Mouse (Mus musculus) lung, embryonic 14.5 days (tissue): ENCODE results near the gene Lnx2. TPM values are rescaled to one million over a fixed set of nuclear protein-coding genes. Genes with fewer than 3 reads are reported as not detected.

Experiments used
- ATAC-seq: fragments of 200-750 bp; cut with Nextera tagmentation; 2 replicates; pipeline ENCODE4 v1.8.0; 2017; ENCODE audit warnings: mild to moderate bottlenecking, moderate TSS enrichment, moderate library complexity; ENCODE audit not compliant: insufficient read depth
- DNase-seq: peaks from one replicate; pipeline ENCODE4 v3.0.0-alpha.2; 2015
- H3K27ac ChIP-seq: fragments of 300-500 bp; sonication (generic); 2 replicates; pipeline ENCODE4 v1.5.1; 2014; ENCODE audit warnings: low read depth, mild to moderate bottlenecking, moderate library complexity
- H3K27me3 ChIP-seq: fragments of 300-500 bp; sonication (generic); 2 replicates; pipeline ENCODE4 v1.6.1; 2014; ENCODE audit warnings: low read length, control low read depth; ENCODE audit not compliant: insufficient read depth
- H3K36me3 ChIP-seq: fragments of 300-500 bp; sonication (generic); 2 replicates; pipeline ENCODE4 v1.6.1; 2014; ENCODE audit warnings: control low read depth; ENCODE audit not compliant: insufficient read depth
- H3K4me1 ChIP-seq: fragments of 300-500 bp; sonication (generic); 2 replicates; pipeline ENCODE4 v1.6.1; 2014; ENCODE audit warnings: antibody characterized with exemption, control low read depth; ENCODE audit not compliant: insufficient read depth
- H3K4me2 ChIP-seq: fragments of 300-500 bp; sonication (generic); 2 replicates; pipeline ENCODE4 v1.6.1; 2014; ENCODE audit warnings: mild to moderate bottlenecking
- H3K4me3 ChIP-seq: fragments of 300-500 bp; sonication (generic); 2 replicates; pipeline ENCODE4 v1.5.1; 2014; ENCODE audit warnings: low read depth, low read length
- H3K9ac ChIP-seq: fragments of 300-500 bp; sonication (generic); 2 replicates; pipeline ENCODE4 v1.6.1; 2014
- H3K9me3 ChIP-seq: fragments of 300-500 bp; sonication (generic); 2 replicates; pipeline ENCODE4 v1.6.1; 2016; ENCODE audit warnings: low read depth, low read length, control low read depth
- CTCF ChIP-seq: IDR thresholded peaks from 2 replicates; pipeline ENCODE4 v1.5.1; 2016; ENCODE audit warnings: antibody characterized with exemption, low read depth
- WGBS: fragments of 180-500 bp; shearing (Covaris S2); extraction: QIAGEN DNeasy Blood & Tissue Kit; methylation state at CpG from one replicate; pipeline ENCODE4 v1.1.7; 2014; 5-methylcytosine and 5-hydroxymethylcytosine counted together
- polyA plus RNA-seq: library from polyadenylated mRNA; unstranded; fragments of >200 nt; fragmentation: Nextera tagmentation; extraction: Ambion mirVana; gene quantifications from 2 replicates; pipeline ENCODE4 v1.2.1, GENCODE M21; 2014

Gene Lnx2
- polyA plus RNA-seq, 1 experiment from 2014 or later: 19.9 TPM

DNA sequence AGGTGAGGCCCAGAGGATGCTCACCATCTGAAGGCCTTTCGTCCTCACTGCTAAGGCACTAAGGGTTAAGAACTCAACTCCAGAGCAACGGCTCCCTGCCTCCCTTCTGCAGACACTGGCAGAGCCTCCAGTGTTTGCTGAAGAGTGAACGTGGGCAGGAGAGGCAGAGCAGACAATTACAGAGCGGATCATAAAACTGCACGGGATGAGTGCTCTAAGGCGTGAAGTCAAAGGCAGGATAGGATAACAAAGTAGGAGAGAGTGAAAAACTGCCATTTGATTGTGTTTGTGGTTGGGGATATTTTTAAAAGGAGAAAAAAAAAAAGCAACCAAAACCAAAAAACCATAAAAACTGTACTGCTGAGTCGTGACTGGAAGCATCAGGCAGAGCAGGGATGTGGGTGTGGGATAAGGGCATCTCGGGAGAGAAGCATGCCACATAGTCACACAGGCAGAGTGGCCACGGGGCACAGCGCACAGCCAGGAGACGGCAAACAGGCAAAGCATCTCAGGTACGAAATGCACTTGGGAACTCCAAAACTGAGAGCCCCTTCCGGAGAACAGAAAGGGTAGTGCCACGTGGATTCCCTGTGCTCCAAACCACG lies 33.0 kb downstream of the Lnx2 start:
- H3K27ac ChIP-seq: no peak overlapping the region
- H3K9me3 ChIP-seq: no peaks in the 10 kb centered on the region
- TF ChIP-seq CTCF: no peak
- no peak overlapping the region for H3K4me3 ChIP-seq
- no peak overlapping the region for H3K9ac ChIP-seq
- DNase-seq (no peak), ATAC-seq (no peak)
- H3K4me1 ChIP-seq: peaks cover 6% of the 10 kb centered on the region; the same call in 1 of the 2 replicates
- no peaks in the 10 kb centered on the region for H3K27me3 ChIP-seq
- peaks cover 25% of the 10 kb centered on the region for H3K36me3 ChIP-seq
- 38% methylated on average over 15 of the region's 15 CpGs for WGBS
- no peak overlapping the region for H3K4me2 ChIP-seq

DNA sequence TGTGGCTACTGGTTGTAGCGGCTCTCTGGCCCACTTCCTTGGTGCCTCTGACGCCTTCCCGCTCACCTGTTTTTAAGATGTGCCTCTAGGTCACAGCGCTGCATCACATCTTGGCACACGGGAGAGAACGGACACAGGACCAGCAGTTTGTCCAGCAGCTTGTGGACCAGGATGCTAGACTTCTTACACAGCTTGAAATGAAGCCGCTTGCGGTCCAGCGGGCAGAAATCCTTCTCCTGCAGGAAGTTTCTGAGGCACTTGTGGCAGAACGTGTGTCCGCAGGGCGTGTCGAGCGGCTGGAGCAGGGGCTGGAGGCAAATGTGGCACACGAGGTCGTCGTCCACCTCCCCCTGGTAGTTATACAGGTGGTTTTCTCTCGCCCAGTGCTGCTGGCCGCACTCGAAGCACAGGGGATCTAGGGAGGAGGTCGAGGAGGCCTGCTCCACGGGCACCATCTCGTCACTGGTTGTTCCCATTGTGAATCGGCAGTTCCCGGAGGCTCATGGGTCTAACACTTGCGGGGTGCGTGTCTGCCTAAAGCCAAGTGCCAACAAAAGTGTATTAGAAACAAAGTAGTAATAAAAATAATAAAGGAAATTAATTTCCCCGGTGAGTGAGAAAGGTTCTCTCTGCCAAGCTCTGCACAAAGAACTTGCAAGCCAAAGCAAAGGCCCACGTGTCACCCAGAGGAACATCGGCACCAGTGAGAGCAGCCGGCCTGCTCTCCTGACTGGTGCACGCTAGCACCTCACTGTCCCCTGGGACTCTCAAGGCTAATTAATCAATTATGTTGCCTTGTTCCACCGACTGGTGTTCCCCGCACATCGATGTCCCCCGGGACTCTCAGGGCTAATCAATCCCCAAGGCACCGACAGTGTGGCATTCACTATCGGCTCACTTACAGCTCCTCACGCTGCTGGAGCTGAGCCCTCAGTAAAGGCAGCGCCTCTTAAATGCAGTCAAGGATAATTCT lies 34.1 kb downstream of the Lnx2 start:
- H3K9me3 ChIP-seq: no peaks in the 10 kb centered on the region
- no peak for TF ChIP-seq CTCF
- H3K9ac ChIP-seq: no peak overlapping the region
- no peak overlapping the region for H3K27ac ChIP-seq
- no peak overlapping the region for H3K4me2 ChIP-seq
- 74% methylated on average over 40 of the region's 40 CpGs for WGBS
- ATAC-seq: no peak
- no peak overlapping the region for H3K4me3 ChIP-seq
- no peaks in the 10 kb centered on the region for H3K27me3 ChIP-seq
- H3K36me3 ChIP-seq: peaks cover 25% of the 10 kb centered on the region
- DNase-seq: no peak
- peaks cover 6% of the 10 kb centered on the region; the same call in 1 of the 2 replicates for H3K4me1 ChIP-seq

DNA sequence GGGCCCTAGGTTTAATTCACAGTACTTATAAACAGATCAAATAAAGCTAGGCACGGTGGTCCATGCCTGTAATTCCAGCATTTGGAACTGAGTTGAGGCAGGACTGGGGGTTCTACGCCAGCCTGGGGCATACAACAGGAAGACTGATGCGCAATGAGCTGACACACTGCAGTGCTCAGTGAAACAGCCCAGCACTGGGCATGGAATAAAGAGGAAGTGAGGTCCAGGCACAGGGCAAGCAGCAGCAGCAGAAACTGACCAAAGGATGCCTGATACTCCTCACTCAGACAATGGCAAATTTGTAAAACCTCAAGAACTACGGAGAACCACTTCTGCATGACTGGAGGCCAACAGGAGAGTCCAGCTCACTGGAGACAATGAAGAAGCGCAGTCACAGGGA lies 37.0 kb downstream of the Lnx2 start:
- Histone ChIP-seq H3K27ac (no peak overlapping the region), H3K9me3 (no peaks in the 10 kb centered on the region), H3K4me3 (no peak overlapping the region), H3K4me2 (no peak overlapping the region), H3K9ac (no peak overlapping the region), H3K27me3 (no peaks in the 10 kb centered on the region), H3K4me1 (0 out of 2 replicates have a peak, but pooled peaks cover 6% of the 10 kb centered on the region), H3K36me3 (peaks cover 25% of the 10 kb centered on the region)
- 79% methylated on average over 5 of the region's 5 CpGs for WGBS
- TF ChIP-seq CTCF: no peak
- DNase-seq: no peak
- no peak for ATAC-seq

DNA sequence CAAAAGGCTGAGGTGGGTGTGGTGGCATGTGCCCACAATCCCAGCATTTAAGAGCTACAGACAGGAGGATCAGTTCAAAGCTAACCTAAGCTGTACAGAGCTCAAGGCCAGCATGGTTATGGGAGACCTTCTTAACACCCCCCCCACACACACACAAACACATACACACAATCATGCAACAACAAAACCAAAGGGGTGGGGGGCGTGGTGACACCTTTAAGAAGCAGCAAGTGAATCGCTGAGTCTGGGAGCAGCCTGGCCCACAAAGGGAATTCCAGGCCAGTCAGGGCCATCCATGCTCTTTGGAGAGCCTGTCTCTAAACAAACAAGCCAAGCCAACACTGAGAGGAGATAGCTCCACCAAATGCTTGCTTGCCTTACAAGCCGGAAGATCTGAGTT lies 38.8 kb downstream of the Lnx2 start:
- H3K4me3 ChIP-seq: no peak overlapping the region
- WGBS: 40% methylated on average over 3 of the region's 3 CpGs
- no peak overlapping the region for H3K4me2 ChIP-seq
- no peaks in the 10 kb centered on the region for H3K9me3 ChIP-seq
- H3K27ac ChIP-seq: peak overlapping the region; percentile 42; the same call in 1 of the 2 replicates
- ATAC-seq (no peak), DNase-seq (peak; percentile 36)
- 0 out of 2 replicates have a peak, but pooled peaks cover 6% of the 10 kb centered on the region for H3K4me1 ChIP-seq
- H3K36me3 ChIP-seq: peaks cover 33% of the 10 kb centered on the region
- H3K27me3 ChIP-seq: no peaks in the 10 kb centered on the region
- no peak overlapping the region for H3K9ac ChIP-seq
- no peak for TF ChIP-seq CTCF

DNA sequence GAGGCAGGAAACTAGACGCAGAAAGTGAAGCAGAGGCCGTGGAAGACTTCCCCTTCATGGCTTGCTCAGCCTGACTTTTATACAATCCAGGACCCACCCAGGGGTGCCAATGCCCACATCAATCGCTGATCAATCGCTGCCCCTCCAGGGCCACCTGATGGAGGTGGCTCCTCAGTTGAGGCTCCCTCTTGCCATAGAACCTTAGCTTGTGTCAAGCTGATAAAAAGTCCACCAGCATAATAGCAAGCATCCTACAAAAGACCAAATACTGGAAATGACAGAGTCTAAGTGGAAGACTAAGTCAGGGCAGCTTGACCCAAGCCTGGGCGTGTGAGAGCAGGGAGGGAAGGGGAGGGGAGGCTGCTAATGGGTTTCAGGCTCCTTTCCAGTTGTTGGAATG lies 39.7 kb downstream of the Lnx2 start:
- no peak for DNase-seq
- WGBS: 81% methylated on average over 5 of the region's 5 CpGs
- H3K4me1 ChIP-seq: 0 out of 2 replicates have a peak, but pooled peaks cover 6% of the 10 kb centered on the region
- peaks cover 28% of the 10 kb centered on the region for H3K36me3 ChIP-seq
- no peak overlapping the region for H3K4me2 ChIP-seq
- no peak for TF ChIP-seq CTCF
- no peak for ATAC-seq
- no peak overlapping the region for H3K9ac ChIP-seq
- no peaks in the 10 kb centered on the region for H3K27me3 ChIP-seq
- H3K9me3 ChIP-seq: no peaks in the 10 kb centered on the region
- no peak overlapping the region for H3K4me3 ChIP-seq
- H3K27ac ChIP-seq: peak overlapping the region; percentile 69; the same call in 1 of the 2 replicates

DNA sequence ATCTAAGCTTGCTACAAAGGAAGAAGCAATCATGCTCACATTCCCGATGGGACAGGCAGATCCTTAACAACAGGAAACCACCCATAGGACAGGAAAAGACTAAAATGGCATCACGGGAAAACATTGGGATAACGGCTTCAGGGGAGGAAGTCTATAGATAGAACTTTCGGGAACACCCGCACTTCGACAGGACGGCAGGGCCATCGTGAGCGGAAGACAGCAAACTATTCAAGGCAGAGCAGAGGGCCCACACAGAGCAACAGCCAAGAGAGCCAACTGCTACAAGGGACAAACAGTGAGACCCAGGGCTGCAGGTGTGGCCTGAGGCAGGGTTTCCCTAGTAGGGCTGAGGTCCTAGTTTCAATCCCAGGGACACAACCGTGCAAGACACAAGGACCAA lies 40.4 kb downstream of the Lnx2 start:
- 0 out of 2 replicates have a peak, but pooled peaks cover 6% of the 10 kb centered on the region for H3K4me1 ChIP-seq
- no peak overlapping the region for H3K9ac ChIP-seq
- H3K27me3 ChIP-seq: no peaks in the 10 kb centered on the region
- WGBS: 67% methylated on average over 10 of the region's 10 CpGs
- ATAC-seq: no peak
- no peak overlapping the region for H3K4me3 ChIP-seq
- peak overlapping the region; percentile 69; the same call in 1 of the 2 replicates for H3K27ac ChIP-seq
- H3K4me2 ChIP-seq: no peak overlapping the region
- no peaks in the 10 kb centered on the region for H3K9me3 ChIP-seq
- peaks cover 23% of the 10 kb centered on the region for H3K36me3 ChIP-seq
- TF ChIP-seq CTCF: no peak
- DNase-seq: peak; percentile 47

DNA sequence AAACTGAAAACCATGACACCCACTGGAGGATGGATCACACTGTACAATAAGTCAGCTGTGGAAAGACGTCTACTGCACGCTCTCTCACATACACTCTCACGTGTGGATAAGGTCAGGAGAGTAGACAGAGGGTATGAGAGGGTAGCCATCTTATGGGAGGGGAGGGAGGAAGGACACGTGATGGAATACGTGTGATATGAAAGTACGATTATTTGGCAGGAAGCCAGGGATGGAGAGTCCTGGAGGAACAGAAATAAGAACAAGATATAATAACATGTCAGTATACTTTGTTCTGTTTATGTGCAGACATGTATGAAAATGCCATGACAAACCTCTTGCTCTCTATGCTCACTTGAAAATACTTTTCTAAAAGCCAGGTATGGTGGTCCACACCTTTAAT lies 41.1 kb downstream of the Lnx2 start:
- peak; percentile 40 for DNase-seq
- H3K4me1 ChIP-seq: 0 out of 2 replicates have a peak, but pooled peaks cover 6% of the 10 kb centered on the region
- H3K9ac ChIP-seq: no peak overlapping the region
- no peak overlapping the region for H3K27ac ChIP-seq
- no peaks in the 10 kb centered on the region for H3K27me3 ChIP-seq
- TF ChIP-seq CTCF: no peak
- H3K4me2 ChIP-seq: no peak overlapping the region
- H3K4me3 ChIP-seq: no peak overlapping the region
- H3K9me3 ChIP-seq: no peaks in the 10 kb centered on the region
- H3K36me3 ChIP-seq: peaks cover 16% of the 10 kb centered on the region
- no peak for ATAC-seq
- WGBS: 48% methylated on average over 6 of the region's 6 CpGs
